Mouse (Mus musculus) cerebellum, adult (tissue): Measurements from ENCODE around the gene Ephb1.

ENCODE experiments used
- ATAC-seq: cut with Nextera tagmentation; 2 replicates; pipeline ENCODE4 v1.9.2; 2017; ENCODE audit warnings: mild to moderate bottlenecking, moderate library complexity, mixed read lengths; ENCODE audit not compliant: insufficient number of reproducible peaks, low FRiP score, low TSS enrichment

Ephb1 gene

DNA sequence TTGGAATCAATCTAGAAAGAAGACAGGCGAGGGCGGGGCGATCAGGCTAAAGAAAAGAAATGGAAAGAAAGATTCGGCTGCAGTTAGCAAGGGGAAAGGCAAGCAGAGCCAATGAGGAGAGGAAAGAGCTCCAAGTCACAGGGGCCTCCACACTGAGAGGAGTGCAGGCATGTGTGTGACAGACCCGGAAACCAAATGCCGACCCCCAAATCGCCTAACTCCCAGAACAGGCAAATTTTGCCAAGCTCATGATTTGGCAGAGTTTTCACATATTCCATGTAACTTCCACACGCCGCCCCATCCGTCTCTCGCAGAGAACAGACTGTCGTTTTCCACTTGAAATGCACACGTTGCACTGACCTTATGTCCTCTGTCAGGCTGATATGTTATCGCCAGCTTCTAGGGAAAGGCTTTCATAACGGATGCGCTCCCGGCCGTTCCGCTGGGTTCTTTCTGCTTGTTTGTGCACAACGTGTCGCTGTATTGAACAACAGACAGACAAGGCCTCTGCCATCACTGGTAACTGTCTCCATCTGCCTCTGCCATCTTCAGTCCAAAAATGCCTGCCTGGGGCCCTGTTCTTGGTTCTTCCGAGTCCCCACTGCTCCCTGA, 170.7 kb downstream of the Ephb1 start:
- no peak for ATAC-seq

DNA sequence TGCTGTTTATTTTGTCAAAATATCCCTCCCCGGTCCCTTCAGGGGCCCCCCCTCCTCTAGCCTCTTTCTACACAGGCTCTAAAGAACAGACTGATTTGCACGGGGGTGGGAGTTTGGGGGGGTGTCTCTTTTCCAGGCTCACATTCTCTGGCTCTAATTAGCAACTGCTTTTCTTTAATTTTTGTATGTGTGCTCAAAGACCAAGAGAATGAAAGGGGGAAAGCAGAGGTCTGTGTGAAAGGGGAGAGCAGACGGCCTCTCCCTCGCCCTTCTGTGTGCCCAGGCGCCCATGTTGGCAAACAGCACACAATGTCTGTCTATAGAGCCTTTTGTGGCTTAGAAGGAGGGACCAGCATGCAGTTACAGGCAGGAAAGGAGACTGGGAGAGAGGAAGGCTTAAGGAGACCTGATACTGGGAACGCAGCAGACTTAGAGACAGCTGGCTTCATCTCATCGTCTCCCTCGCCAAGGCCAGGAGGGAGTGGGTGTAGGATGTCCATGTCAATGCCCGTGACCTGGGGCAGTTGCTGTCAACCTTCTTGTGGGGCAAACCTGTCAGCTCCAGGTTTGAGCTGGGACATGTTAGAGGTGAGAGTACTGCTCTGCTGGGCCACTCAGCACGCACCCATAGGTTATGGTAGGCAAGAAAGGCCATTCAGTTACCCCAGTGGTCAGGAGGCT, 172.5 kb downstream of the Ephb1 start:
- ATAC-seq = no peak

DNA sequence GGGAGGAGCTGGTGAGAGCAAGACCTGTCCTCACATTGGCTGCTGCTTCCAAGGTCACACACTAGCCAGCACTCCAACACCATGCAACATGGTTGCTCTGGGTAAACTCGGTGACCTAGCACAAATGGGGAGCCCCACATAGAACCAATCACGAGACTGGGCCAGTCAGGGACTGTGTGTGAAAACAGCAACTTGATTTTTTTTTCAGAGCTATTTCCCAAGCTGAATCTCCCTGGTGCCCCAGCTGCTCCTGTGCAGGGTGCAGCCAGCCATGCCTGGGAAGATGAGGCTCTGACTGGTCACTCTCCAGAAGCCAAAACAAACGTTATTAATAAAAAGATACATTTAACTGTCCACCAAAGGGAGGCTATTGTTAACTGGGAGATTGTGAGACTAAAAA, 173.2 kb downstream of the Ephb1 start:
- ATAC-seq = no peak

DNA sequence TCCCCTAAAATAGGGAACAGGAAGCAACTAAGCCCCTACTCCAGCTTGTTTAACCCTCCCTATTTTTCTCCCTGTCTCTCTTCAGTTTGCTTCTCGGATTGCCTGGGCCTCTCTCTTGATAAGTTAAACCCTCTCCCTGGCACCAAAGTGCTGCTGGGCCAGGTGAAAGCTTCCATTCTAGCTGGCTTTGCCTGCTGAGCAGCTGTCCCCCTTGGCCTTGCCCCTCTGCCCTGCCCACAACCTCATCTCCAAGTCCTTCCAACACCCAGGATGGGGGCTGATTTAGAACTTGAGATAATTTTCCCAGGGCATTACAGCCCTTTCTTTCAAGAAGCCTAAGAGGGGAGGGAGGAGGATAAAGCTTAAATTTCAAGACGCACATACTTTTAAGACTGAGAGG, 174.0 kb downstream of the Ephb1 start:
- ATAC-seq = no peak

DNA sequence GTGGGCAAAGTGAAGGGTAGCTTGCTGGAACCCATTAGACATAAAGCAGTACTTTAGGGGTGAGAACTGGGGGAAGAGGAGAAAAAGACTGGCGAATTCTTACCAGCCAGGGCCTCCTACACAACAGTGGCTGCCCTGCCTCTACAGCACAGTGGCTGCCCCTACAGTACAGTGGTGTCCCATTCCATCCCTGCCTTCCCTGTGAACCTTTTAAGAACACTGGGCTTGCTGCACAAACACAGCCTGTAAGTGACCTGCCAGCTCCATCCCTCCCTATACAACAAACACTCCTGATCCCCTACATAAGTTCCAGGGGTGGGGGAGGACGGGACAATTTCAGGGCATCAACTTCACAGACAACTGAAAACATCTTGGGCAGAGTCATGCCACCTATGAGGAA, 174.4 kb downstream of the Ephb1 start:
- no peak for ATAC-seq

DNA sequence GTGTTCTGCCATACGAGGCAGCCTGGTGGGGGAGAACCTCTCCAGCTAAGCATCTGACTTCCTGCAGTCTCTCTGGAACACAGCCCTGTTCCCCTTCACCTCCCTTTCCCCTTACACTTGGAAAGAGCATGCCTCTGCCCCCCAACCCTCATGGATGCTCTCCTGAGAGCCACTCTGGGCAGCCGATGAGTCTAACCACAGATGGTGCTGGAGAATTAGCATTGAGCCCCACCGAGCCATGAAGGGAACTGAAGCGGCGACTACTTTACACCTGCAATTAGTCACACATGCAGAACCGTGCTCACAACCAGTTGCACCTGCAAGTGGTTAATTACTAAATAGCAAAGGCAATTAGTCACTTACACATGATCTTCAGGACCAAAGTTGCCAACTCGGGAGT, 184.8 kb downstream of the Ephb1 start:
- ATAC-seq = no peak

DNA sequence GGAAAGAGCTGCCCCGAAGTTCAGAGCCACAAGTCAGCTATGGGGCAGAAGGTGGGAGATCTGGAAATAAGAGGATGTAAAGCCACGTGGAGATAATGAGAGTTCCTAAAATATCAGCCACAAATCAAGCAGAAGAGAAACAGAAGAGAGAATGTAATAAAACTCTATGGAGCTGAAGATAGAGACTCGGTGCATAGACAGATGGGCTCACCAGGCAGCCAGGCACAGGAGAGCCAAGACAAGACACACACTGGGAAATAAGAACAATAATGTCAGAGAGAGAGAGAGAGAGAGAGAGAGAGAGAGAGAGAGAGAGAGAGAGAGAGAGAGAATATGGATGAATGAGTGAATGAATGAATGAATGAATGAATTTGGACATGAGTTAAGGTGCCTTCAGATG, 198.6 kb downstream of the Ephb1 start:
- no peak for ATAC-seq

DNA sequence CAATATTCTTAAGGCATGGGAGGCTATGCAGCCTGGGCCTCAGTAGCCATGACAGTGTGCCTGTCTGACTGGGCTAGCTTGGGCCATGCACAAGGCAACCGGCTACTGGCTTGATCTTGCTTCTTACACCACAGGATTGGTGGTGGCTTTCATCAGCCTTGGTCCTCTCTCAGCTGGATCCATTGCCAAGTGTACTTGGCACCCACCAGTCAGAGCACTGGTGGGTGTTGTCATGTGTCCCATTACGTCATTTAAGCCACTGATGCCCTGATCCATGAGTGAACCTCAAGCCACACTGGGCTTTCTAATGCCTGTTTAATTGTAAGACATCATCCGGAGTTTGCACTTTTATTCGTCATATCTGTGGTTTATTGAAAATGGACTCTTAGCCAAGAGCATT, 215.3 kb downstream of the Ephb1 start:
- no peak for ATAC-seq

DNA sequence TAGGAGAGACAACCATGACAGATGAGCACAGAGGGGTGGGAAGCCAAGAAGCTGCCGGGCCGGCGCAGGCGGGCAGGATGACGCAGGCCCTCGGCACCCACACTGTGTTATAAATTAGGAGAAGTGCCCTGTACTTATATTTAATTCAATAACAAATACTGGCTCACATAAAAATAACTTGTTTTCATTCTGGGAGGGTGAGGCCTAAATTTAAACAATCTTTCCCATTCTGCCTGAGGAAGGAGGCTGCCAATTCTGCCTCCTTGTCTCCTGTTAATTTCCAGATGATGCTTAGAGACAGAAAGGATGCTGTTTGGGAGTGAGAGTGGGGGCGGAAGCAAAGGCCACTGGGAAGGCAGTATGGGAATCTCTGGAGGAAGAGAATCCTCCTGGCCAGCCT, 215.8 kb downstream of the Ephb1 start:
- no peak for ATAC-seq

DNA sequence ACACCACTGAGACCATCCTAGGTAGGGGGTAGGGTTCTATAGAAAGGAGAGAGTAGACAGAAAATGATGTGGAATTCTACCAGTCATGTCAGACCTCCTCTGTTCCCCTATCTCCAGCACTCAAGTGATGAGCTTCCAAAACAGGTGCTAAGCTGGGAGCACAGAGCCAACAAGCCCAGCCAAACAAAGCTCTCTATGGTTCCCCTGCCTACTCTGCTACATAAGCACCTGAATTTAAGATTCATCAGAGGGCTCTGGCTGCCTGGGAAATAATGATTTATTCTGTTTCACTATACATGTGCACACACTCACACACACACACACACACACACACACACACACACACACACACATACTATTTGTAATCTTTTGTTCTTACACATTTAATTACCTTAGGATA, 216.3 kb downstream of the Ephb1 start:
- ATAC-seq = no peak

DNA sequence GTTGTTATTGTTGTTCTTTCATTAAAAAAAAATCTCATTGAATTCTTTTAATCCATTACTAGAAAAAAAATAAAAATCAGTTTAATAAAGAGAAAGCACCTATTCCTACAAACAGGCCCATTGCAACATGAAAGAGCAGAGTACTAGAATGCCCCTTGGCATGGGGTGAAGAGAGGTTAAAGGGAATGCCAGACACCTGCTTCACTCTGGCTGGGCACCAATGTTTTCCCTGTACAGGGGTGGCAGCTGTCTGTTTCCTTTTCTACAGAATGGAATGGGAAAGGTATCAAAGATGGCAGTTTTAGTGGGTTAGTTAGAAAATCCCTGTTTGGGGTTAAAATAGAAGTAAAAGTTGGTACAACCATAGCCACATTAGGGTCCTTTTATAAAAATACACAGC, 224.0 kb downstream of the Ephb1 start:
- no peak for ATAC-seq

DNA sequence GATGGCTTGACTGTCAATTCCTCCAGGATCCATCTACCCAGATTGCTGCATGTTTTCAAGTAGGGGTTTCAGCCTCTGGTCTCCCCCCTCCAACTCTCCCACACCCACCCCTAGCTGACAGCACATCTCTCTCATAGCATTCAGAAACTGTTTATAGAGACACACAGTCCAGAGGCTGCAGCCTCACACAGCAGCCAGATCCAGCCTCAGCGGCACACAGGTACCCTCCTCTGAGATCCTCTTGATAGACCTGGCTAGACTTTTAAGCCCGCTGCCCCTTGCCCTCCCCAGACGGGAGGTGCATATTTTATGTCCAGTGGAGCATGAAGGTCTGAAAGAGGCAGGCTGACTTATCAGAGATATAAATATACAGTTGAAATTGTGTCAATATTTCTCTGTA, 228.0 kb downstream of the Ephb1 start:
- no peak for ATAC-seq

DNA sequence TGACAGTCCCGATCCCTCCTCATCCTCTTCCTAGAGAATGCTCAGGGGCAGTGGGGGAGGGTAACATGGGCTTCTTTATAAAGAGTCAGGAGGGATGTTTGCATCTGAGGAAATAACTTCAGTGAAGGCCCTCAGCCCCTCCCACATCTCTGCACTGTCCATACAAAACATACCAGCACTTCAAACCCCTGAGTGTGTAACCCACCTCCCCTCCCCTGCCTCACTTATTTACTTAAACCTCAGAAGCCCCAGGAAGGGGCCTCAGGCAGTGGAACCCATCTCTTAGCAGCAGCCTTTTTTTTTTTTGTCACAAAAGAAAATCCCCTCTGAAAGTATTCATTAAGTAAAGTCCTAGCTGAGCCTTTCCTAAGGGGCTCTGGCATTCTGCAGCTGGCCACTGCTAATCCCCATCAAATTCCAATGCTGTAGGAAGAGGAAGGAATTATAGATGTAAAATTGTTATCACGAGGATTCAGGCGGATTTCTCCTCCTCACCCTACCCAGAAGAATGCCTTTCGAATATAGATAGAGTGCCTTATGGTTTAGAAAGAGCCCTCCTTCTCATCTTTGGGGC, 231.5 kb downstream of the Ephb1 start:
- no peak for ATAC-seq

DNA sequence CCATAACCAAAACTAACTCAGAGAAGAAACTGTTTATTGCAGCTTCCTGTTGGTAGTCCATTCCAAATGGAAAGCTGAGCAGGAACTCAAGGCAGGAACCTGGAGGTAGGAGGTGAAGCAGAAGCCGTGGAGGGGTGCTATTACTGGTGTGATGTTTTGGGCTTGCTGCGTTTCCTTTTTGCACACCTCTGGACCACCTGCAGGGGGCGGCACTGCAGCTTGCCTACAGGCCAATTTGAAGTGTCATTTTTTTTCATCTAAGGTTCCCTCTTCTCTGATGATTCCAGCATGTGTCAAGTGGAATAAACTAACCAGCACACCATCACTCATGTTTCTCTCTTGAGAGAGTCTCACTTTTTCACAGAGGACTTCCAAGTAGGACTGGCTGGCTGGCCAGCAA, 235.1 kb downstream of the Ephb1 start:
- ATAC-seq = no peak

DNA sequence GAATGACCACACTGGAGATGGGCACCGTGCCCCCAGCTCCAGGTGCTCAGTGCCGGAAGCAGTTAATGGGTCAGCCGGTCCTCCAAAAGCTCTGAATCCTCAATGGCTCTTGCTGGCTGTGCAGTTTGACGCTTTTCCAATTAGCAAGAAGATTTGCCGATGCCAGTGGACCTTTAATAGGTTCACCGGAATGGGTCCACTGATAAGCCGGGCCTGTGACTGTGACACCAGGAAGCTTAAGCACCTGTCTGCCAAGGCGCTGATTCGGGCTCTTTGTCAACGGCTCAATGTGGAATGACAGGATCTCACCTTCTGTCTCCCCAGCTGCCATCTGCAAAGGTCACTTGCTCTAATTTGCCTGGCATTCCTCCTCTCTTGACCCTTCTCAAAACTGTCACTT, 239.2 kb downstream of the Ephb1 start:
- ATAC-seq = peak; percentile 74; the same call in 1 of the 2 replicates

DNA sequence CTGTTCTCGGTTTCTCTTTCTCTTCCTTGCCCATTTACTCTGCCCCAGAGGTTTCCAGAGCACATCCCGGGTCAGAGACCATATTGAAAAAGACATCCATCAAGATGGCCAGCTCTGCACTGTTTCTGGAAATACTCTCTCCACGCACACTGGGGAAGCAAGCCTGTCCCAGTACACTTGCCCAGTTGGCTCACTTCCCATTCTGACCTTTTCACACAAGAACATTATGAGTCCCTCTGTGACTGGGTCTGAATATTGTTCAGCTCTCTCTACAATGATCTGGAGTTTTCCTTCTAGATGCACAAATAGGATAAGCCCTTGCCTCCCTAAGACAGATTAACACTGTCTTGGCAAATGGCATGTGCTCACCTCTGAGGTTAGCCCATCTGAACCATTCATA, 243.0 kb downstream of the Ephb1 start:
- ATAC-seq = no peak

DNA sequence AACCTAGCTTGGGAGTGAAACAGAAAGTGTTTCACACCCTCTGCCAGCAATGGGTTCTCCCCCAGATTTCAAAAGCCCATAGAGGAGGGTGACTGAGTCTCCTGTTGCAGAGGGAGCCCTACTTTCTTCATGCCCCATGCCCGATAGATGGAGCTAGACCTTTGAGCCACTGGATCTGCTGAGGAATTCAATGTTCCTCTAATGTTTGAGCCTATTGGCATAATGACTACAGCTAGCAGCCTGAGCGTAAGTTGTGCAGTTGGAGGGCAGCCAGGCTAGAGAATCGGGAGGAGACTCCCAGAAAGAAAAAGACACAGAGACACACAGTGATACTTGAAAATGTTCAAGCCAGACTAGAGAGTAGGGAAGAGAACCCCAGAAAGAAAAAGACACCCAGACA, 246.5 kb downstream of the Ephb1 start:
- ATAC-seq = no peak

DNA sequence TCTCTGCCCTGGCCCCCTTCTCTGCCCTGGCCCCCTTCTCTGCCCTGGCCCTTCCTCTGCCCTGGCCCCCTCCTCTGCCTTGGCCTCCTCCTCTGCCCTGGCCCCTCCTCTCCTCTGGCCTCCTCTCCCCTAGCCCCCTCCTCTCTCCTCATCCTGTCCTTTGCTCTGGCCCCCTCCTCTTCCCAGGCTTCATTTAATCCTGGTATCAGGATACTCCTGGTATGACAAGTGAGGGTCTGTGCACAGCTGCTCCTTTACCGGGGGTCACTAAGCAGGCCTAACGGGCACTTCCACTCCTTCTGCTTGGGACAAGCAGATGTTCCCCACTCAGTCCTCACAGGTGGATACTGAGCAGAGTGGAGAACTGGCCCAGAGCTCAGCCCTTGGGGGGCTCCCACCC, 247.3 kb downstream of the Ephb1 start:
- no peak for ATAC-seq

DNA sequence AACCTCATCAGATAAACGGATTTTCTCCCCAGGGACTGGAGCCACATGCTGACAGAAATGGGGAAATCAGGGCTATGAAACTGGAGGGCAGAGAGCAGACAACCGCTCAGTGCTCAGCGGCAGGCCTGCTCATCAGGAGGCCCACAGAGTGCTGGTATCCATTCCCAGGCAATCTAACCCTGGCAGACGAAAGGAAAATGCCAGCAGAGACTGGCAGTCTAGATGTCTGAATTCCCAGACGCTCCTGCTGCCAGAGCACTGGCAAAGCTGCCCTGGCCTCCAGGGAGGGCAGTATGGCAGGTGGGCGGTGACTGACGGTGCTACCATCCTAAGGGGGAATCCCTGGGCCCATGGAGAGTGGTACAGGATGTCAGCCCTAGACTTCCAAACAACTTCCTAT, 257.7 kb downstream of the Ephb1 start:
- peak; percentile 64; the same call in 1 of the 2 replicates for ATAC-seq

DNA sequence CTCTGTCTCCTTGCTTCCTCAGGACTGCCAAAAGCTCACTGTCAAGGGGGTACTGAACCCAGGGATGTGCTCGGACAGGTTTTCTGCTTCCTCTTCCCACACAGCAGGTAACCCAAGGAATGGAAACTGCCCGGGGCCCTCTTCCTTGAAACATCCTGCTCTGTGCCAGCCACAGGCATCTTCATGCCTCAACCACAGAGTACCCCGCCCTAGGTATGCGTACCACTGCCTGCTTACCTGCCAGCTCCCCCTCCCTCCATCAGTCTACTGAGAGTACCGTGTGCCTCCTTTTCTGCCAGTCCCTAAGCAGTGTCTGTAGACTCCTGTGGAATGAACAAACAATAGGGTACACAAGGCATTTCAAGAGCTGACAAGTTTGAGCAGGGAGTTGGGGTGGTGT, 265.9 kb downstream of the Ephb1 start:
- no peak for ATAC-seq

DNA sequence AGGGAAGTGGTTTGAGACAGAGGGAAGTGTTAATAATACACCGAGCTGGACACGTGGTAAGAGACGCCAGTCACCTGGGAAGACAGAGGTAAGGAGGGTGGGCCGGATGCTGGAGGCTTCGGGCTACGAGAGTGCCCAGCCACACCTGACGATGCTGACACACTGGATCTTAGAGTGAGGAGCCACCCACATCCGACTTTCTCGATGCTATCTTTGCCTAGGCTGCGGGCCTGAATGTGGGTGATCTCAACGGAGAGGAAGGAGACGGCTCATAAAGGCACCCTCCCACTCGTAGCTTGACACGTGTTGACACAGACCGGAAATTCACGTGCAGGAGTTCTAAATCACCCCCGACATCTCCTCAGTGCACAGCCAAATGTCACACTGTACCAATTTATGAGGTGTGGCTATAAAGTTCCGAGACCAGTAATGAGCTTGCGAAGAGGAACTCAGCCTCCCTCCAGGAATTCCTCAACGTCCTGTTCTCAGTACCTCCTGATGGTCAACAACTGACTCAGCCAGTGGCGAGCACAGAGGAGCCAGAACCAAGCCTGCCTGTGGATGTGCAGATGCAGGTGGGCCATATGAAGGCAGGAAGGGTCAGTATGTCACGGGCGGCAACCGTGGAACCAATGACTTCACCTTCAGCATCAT, 268.3 kb downstream of the Ephb1 start:
- ATAC-seq = no peak

DNA sequence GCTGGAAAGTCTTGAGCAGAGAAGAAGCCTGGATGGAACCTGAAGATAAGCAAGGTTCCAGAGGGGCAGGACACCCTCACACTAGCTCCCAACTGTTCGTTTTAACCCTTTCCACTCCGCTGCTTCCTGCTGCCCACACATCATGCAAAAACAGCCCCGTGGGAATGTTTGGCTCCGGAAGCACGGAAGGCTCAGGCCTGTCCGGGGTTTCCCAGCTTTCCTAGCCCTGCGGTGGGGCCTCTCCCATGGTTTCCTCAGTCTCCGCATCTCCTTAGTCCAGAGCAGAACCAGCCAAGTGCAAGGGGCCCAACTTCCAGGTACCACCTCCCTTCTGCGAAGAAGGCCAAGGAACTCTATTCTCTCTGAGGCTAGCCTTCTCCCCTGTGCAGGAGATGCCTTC, 269.0 kb downstream of the Ephb1 start:
- no peak for ATAC-seq
